Mouse (Mus musculus) heart, embryonic 11.5 days (tissue): Measurements from ENCODE around the gene Gnaq. TPM values are rescaled to one million over a fixed set of nuclear protein-coding genes. Genes with fewer than 3 reads are reported as not detected.
A peak's percentile ranks its signal among the peaks of the same experiment; 100 is the strongest.

Experiments
- ATAC-seq: fragments of 200-750 bp; cut with Nextera tagmentation; replicated peaks from 2 replicates; pipeline ENCODE4 v1.8.0; 2017; ENCODE audit warnings: moderate library complexity; ENCODE audit not compliant: insufficient number of reproducible peaks, low FRiP score, low TSS enrichment
- H3K27ac ChIP-seq: fragments of 300-500 bp; sonication (generic); 2 replicates; pipeline ENCODE4 v1.5.1; 2014; ENCODE audit warnings: mild to moderate bottlenecking, low read depth, low read length
- H3K27me3 ChIP-seq: fragments of 300-500 bp; sonication (generic); 2 replicates; pipeline ENCODE4 v1.6.1; 2014; ENCODE audit warnings: mild to moderate bottlenecking, low read length, mixed read lengths; ENCODE audit not compliant: control insufficient read depth, insufficient read depth
- H3K36me3 ChIP-seq: fragments of 300-500 bp; sonication (generic); 2 replicates; pipeline ENCODE4 v1.6.1; 2014; ENCODE audit warnings: mild to moderate bottlenecking, low read length, moderate library complexity, mixed read lengths; ENCODE audit not compliant: control insufficient read depth, insufficient read depth
- H3K4me1 ChIP-seq: fragments of 300-500 bp; sonication (generic); 2 replicates; pipeline ENCODE4 v1.6.1; 2014; ENCODE audit warnings: low read length; ENCODE audit not compliant: control insufficient read depth, insufficient read depth
- H3K4me2 ChIP-seq: fragments of 300-500 bp; sonication (generic); 2 replicates; pipeline ENCODE4 v1.6.1; 2014; ENCODE audit warnings: mild to moderate bottlenecking, moderate library complexity
- H3K4me3 ChIP-seq: fragments of 300-500 bp; sonication (generic); 2 replicates; pipeline ENCODE4 v1.5.1; 2014; ENCODE audit warnings: low read depth, low read length
- H3K9ac ChIP-seq: fragments of 300-500 bp; sonication (generic); 2 replicates; pipeline ENCODE4 v1.6.1; 2014; ENCODE audit warnings: mild to moderate bottlenecking, low read depth, low read length, moderate library complexity
- H3K9me3 ChIP-seq: fragments of 300-500 bp; sonication (generic); replicated peaks from 2 replicates; pipeline ENCODE4 v1.6.1; 2016; ENCODE audit warnings: low read length; ENCODE audit not compliant: control insufficient read depth
- WGBS: fragments of 180-500 bp; shearing (Covaris S2); extraction: QIAGEN DNeasy Blood & Tissue Kit; methylation state at CpG from one replicate; pipeline ENCODE4 v1.1.7; 2014; ENCODE audit not compliant: insufficient replicate concordance; 5-methylcytosine and 5-hydroxymethylcytosine counted together
- polyA plus RNA-seq: library from polyadenylated mRNA; unstranded; fragments of >200 nt; fragmentation: Nextera tagmentation; extraction: Ambion mirVana; gene quantifications from 2 replicates; pipeline ENCODE4 v1.2.1, GENCODE M21; 2014

Gnaq gene
- polyA plus RNA-seq, 1 experiment from 2014 or later = 9.2 TPM

DNA sequence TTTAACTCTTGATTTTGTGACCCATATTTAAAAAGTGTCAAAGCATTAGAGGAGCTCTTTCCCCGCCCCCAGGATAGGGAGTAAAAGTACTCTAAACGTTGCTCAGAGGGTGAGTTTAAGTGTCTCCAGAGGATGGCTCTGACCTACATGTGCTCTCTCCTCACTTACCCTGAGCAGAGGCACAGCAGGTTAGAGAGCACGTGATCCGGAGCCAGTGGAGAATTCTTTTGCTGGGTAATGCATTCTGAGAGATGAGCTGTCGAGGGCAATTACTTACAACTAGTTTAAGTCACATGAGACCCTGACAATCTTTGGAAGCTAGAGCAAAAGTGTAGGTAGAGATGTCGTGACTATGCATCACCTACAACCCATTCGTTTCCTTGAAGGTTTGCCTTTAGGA, 168.7 kb downstream of the Gnaq start:
- H3K4me3 ChIP-seq = no peak overlapping the region
- no peaks in the 10 kb centered on the region for H3K4me1 ChIP-seq
- H3K9me3 ChIP-seq = no peaks in the 10 kb centered on the region
- no peak for ATAC-seq
- no peaks in the 10 kb centered on the region for H3K36me3 ChIP-seq
- H3K27ac ChIP-seq = no peak overlapping the region
- no peak overlapping the region for H3K9ac ChIP-seq
- no peaks in the 10 kb centered on the region for H3K27me3 ChIP-seq
- 73% methylated on average over 7 of the region's 7 CpGs for WGBS
- no peak overlapping the region for H3K4me2 ChIP-seq

DNA sequence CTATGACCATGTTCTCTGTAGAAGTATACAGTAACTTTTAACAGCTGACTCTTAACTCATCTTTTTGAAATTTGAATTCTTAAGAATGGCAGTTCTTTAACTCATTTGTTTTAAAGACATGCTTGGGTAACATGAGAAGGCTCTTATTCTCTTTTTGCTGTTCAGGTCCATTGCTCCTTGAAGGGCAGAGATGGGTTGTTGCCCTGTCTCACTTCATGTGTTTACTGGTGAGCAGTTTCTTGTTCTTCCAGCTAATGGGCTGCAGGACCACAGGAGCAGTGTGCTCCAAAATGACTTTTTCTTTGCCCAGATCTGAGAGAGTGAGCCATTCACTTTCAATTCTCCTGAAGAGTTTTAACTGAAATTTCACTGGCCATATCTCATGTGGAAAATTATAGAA, 176.4 kb downstream of the Gnaq start:
- H3K9me3 ChIP-seq = no peaks in the 10 kb centered on the region
- no peak for ATAC-seq
- no peaks in the 10 kb centered on the region for H3K27me3 ChIP-seq
- H3K4me1 ChIP-seq = no peaks in the 10 kb centered on the region
- no peaks in the 10 kb centered on the region for H3K36me3 ChIP-seq
- H3K4me2 ChIP-seq = no peak overlapping the region
- no peak overlapping the region for H3K4me3 ChIP-seq
- no peak overlapping the region for H3K9ac ChIP-seq
- no peak overlapping the region for H3K27ac ChIP-seq

DNA sequence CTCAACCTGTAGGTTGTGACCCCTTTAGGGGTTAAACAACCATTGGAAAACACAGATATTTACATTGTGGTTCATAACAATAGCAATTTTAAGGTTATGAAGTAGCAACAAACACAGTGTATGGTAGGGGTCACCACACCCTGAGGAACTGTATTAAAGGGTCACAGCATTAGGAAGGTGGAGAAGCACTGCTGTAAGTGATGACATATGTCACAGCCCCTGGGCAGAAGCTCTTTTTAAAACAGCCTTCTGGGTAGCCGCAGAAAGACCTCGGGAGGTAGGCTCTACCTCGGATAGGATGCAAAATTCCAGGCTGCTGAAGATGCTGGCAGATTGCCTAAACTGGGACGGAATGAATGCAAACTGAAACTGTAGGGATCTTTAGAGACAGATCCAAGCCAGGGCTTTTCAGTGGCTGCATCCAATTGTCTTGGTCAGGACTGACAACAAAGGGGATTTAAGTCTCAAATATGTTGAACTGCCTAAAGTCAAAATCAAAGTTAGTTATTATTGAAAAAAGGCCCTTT, 181.7 kb downstream of the Gnaq start:
- Histone ChIP-seq H3K4me3 (no peak overlapping the region), H3K27me3 (no peaks in the 10 kb centered on the region), H3K4me1 (peaks cover 8% of the 10 kb centered on the region; the same call in 1 of the 2 replicates), H3K36me3 (no peaks in the 10 kb centered on the region), H3K9me3 (no peaks in the 10 kb centered on the region), H3K27ac (no peak overlapping the region), H3K4me2 (no peak overlapping the region), H3K9ac (no peak overlapping the region)
- WGBS = 34% methylated on average over 4 of the region's 4 CpGs
- no peak for ATAC-seq

DNA sequence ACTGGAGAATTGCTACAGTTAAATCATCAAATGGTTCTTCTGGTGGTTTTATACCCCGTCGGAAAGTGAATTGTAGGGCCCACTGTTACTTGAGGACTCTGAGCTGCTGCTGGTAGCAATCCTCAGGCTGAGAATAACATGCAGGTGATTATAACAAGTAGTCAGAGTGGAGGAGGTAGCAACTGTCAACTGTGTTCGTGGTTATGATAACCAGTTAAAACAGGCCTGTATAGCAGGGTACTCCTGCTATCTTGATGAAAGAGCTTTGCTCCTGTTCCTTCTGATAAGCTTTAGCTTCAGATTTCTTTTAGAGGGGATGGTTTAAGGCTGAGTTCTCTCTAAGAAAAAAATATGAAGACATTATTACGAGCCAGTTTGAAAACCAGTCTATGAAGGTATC, 182.9 kb downstream of the Gnaq start:
- no peak for ATAC-seq
- Histone ChIP-seq H3K4me2 (no peak overlapping the region), H3K27ac (no peak overlapping the region), H3K9ac (no peak overlapping the region), H3K36me3 (no peaks in the 10 kb centered on the region), H3K4me1 (peaks cover 8% of the 10 kb centered on the region; the same call in 1 of the 2 replicates), H3K9me3 (no peaks in the 10 kb centered on the region), H3K27me3 (no peaks in the 10 kb centered on the region), H3K4me3 (no peak overlapping the region)
- 70% methylated on average over 4 of the region's 4 CpGs for WGBS

DNA sequence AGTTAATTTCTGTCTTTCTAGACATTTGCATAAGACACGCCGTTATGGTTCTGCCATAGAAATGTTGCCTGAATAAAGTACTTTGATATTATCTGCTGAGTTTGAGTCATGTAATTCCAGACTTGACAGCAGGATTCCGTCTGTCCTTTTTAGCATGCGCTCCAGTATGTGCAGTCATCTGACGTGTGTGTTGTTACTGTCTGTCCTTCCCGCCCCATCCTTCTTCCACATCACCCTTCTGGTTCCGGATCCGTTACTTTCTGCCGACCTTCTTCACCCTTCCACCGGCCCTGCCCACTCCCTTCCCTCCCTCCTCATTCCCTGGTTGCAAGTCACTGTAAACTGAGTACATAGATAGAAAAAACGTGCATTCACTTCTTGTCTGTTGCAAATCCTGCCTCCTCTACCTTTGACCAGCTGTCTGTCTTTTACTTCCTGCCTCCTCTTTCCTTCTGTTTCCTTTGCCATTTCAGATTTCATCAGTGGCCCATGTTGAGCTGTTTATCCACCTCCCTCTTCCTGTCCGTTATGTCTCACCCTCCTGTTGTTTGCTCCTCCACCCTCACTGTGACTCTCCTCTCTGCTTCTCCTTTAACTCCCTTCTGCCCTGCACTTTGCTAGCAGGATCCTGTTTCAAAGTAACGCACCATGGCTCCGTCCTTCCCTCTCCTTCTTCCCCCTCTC, 185.6 kb downstream of the Gnaq start:
- H3K36me3 ChIP-seq = no peaks in the 10 kb centered on the region
- H3K27me3 ChIP-seq = no peaks in the 10 kb centered on the region
- H3K27ac ChIP-seq = no peak overlapping the region
- H3K9ac ChIP-seq = no peak overlapping the region
- H3K4me1 ChIP-seq = peaks cover 8% of the 10 kb centered on the region; the same call in 1 of the 2 replicates
- no peak overlapping the region for H3K4me2 ChIP-seq
- no peaks in the 10 kb centered on the region for H3K9me3 ChIP-seq
- WGBS = 64% methylated on average over 14 of the region's 14 CpGs
- no peak for ATAC-seq
- no peak overlapping the region for H3K4me3 ChIP-seq

DNA sequence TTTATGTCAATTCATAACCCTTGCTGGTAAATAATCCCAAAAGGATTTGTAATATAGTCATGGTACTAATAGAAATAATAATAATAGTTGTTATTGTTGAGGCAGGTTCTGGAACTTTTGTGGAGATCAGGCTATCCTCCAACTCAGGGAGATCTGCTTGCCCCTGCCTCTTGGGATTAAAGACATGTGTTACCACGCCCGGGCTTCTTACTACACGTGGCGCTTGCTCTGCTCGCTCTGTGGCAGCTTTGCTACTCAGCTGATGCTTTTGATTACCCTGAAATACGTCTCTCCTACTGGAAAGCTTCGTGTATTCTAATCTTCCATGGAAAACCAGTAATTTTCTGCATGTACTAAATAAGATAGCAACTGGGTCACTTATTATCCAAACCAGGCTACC, 187.4 kb downstream of the Gnaq start:
- no peaks in the 10 kb centered on the region for H3K36me3 ChIP-seq
- WGBS = 86% methylated on average over 7 of the region's 7 CpGs
- no peak overlapping the region for H3K27ac ChIP-seq
- H3K4me1 ChIP-seq = peaks cover 8% of the 10 kb centered on the region; the same call in 1 of the 2 replicates
- H3K4me2 ChIP-seq = no peak overlapping the region
- no peaks in the 10 kb centered on the region for H3K9me3 ChIP-seq
- no peak overlapping the region for H3K4me3 ChIP-seq
- H3K27me3 ChIP-seq = no peaks in the 10 kb centered on the region
- no peak for ATAC-seq
- H3K9ac ChIP-seq = no peak overlapping the region

DNA sequence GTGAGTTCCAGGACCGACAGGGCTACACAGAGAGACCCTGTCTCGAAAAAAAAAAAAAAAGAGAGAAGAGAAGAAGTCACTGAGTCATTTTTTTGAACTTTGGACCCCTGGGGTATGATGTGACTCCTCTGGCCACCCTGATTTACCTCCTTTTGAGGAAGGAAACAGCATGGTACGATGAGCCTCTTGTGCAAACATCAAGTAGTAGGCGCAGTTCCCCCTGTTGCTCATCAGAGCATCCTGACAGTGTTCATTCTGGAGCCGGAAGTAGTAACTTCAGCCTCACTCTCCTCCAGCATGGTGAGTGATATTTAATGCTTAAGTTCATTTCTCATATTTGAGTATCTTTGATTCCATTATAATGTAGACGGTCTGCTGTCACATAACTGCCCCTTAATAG, 190.4 kb downstream of the Gnaq start:
- no peak for ATAC-seq
- Histone ChIP-seq H3K27ac (no peak overlapping the region), H3K36me3 (no peaks in the 10 kb centered on the region), H3K4me3 (no peak overlapping the region), H3K4me2 (no peak overlapping the region), H3K27me3 (no peaks in the 10 kb centered on the region), H3K9me3 (no peaks in the 10 kb centered on the region), H3K9ac (no peak overlapping the region), H3K4me1 (peaks cover 14% of the 10 kb centered on the region)
- 85% methylated on average over 6 of the region's 6 CpGs for WGBS

DNA sequence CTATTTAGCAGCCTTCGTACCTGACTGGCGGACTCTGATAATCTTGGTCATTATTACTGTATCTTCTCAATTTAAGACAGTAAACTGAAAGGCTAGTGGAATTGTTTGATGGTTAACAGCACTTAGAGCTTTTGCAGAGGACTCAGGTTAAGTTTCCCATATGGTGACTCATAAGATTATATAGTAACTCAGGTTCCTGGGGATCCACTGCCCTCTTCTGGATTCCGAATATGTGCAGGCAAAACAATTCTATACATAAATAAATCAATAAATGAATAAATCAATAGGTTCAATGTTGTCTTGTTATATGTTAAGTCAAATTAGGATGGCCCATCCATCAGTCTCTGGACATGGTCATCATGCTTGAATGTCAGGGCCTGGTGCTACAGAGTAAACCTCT, 191.6 kb downstream of the Gnaq start:
- Histone ChIP-seq H3K4me3 (no peak overlapping the region), H3K27me3 (no peaks in the 10 kb centered on the region), H3K4me2 (no peak overlapping the region), H3K27ac (no peak overlapping the region), H3K36me3 (no peaks in the 10 kb centered on the region), H3K9ac (no peak overlapping the region), H3K9me3 (no peaks in the 10 kb centered on the region), H3K4me1 (peaks cover 20% of the 10 kb centered on the region)
- 88% methylated on average over 3 of the region's 3 CpGs for WGBS
- no peak for ATAC-seq

DNA sequence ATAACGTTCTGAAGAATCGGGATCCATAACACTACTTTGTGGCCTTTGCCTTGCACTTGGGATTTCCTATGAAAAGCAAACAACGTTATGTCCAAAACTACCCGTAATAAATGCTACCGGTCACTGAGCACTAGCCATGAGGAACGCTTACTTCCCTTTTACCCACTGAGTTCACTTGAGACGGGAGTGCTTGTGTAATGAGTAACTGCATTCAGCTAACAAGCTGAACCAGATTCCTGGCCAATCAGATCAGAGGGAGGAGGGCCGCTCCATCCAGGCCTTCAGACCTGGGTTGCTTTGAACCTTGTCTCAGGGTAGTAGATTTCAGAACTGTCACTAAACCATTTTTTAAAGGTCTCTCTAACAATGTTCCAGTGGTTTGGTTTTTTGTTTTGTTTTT, 193.3 kb downstream of the Gnaq start:
- 54% methylated on average over 8 of the region's 8 CpGs for WGBS
- no peak overlapping the region for H3K4me2 ChIP-seq
- H3K9me3 ChIP-seq = no peaks in the 10 kb centered on the region
- H3K4me3 ChIP-seq = no peak overlapping the region
- no peaks in the 10 kb centered on the region for H3K27me3 ChIP-seq
- peaks cover 26% of the 10 kb centered on the region for H3K4me1 ChIP-seq
- no peak for ATAC-seq
- H3K27ac ChIP-seq = 0 out of 2 replicates have a peak overlapping the region, but pooled peaks have one; percentile 22
- H3K9ac ChIP-seq = no peak overlapping the region
- H3K36me3 ChIP-seq = no peaks in the 10 kb centered on the region
